Mouse (Mus musculus): ENCODE measurements around the gene Zfhx2.

The Zfhx2 gene

DNA sequence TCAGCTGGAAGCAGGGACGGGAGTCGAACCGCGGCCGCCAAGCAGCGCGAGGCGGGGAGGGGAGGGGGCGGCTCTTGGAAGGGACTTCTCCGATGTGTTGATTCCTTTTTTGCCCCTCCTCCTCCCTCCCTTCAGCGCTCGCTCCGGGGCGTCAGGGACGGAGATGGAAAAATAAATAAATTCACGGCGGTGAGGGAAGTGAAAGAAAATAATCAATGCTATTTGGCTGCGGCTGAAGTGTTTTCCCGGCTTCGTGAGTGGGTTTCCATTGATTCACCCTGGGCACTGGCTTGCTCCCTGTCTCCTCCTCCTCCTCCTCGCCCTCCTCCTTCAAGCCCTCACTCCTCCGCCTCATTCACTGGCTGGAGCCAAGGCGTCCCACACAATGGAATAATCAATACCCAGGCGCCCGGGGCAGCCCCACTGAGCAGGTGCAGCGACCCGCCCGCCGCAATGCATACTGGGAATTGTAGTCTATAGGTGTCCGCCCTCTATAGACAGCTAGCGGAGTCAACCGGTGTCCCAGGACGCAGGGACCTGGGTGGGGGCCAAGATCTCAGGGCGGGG, at the start of gene Zfhx2:
Gene Zfhx2, minus strand, starts transcription at position 314 of the 567 bp plus-strand sequence.
- peak; percentile 88 for DNase-seq (ENCODE audit: low spot score)

DNA sequence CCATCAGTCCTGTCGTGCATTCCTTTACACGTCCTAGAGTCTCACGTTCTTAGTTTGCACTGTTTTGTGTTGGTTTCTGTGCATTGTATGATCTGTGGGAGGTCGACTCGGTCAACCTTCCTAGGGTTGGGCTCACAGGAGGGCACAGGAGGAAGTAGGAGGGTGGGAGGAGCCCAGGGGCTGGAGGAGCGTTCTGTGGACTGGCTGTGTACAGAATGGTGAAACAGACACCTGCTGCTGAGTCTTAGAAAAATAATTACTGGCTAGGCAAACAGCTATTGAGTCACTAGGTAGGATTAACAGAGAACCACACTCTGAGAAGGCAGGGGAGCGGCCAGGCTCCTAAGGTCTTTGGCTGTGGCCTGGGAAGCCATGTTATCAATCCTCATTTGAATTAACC, 47.2 kb upstream of the Zfhx2 start:
- no peak for DNase-seq (ENCODE audit: low spot score)

DNA sequence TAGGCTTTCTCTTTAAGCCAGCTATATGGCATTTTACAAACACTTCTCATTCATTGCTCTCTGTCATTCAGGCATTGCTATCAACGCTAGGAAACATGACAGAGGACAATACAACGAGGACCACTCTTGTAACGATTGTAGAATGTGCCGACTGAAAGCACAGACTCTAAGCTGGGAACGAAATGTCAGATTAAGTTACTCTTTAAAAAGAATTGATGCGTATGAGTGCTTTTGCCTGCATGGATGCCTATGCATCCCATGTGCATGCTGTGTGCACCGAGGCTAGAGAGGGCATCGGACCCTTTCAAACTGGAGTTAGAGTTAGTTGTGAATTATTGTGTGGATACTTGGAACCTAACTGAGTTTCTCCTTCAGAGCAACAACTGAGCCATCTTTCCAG, 43.6 kb upstream of the Zfhx2 start:
- no peak for DNase-seq (ENCODE audit: low spot score)

DNA sequence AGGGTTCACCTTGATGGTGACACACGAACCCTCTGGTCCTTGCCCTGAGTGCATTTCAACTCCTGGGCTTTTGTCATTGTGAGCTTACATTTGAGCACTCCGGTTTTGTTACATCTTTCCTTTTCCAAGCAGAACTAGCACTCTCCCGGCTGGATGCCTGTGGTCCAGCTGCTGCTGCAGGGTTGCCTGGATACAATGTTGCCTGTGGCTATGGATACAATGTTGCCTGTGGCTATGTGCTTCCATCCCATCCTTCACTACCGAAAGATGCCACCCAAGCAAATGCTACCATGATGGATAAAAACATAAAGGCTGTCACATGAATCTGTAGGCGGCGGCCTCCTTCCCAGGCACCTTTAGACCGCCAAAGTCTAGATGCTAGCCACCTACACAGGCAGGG, 34.4 kb upstream of the Zfhx2 start:
- DNase-seq (ENCODE audit: low spot score) = no peak

DNA sequence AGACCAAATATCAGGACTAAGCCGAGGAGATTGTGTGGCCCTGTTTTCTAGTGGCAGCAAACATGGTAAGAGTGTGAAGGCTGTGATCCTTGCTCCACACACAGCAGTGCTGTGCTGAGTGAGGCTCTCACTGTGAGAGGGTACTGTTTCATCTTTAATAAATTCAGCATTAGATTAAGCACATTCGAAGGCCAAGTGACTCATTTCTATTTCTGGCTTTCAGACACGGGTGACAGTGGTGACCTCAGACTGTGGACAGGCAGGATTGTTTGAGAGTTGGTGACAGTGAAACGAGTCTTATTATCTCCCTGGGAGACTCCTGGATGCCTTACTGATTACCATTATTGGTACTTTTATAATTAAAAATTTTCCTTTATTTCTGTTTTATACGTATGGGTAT, 33.6 kb upstream of the Zfhx2 start:
- no peak for DNase-seq (ENCODE audit: low spot score)

DNA sequence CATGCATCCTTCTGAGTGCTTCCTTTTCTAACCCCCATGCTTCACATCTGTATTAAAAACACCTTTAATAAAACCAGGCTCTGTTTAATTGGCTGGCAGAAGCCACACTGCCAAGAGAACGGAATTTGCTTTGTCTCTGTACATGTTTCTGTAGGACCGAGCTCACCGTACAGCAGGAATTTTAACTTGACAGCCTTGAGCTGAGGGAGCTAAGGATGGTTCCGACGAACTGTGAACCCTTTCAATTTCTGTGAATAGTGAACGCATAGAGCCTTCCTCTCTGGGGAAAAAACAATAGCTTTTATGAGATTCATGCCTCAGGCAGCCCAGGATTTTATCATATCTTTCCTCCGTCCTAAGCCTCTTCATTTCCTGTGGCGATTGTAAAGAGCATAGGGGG, 30.2 kb upstream of the Zfhx2 start:
- no peak for DNase-seq (ENCODE audit: low spot score)

DNA sequence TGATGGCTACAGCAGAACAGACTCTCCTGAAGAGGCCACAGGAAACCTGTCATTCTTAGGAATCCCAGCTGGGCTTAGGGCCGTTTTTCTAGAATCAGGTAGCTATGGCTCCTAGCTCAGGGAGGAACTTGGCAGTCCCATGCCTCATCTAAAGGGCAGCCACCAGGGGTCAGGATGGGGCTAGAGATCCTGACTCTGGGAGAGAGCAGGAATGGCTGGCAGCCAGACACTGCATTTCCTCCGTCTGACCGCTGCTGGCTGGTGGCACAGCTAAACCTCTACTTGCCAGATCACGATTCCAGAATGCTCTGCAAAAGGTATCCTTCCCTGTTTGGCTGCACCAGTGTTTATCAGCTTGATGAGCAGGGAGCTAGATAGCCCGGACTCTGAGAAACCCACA, 29.8 kb upstream of the Zfhx2 start:
- DNase-seq (ENCODE audit: low spot score) = no peak

DNA sequence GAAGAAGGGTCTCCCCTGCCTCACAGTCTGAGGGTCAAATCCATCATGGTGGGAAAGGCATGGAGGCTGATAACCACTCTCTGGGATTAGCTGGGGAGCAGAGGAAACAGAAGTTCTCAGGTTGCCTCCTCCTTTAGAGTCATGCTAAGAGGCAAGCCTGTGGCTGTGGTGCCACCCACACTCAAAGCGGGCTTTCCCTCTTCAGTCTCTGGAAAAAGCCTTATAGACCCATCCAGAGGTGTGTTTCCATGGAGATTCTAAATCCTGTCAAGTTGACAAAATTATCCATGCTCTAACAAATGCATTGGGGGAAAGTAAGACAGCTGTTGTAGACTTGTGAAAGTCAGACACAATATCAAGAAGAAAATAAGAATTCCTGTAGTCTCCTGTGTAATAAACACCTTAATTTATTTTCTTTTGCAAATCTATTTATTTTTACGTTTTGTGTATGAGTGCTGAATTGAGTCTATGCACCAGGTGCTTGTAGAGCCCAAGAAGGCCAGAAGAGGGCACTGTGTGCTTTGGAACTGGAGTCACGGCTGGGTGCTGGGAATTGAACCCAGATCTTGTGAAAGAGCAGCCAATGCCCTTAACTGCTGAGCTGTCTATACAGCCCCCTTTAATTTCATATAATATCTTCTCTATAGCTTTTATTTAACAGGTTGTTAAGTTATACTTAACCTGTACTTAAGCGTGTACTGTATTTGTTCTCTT, 27.5 kb upstream of the Zfhx2 start:
- no peak for DNase-seq (ENCODE audit: low spot score)

DNA sequence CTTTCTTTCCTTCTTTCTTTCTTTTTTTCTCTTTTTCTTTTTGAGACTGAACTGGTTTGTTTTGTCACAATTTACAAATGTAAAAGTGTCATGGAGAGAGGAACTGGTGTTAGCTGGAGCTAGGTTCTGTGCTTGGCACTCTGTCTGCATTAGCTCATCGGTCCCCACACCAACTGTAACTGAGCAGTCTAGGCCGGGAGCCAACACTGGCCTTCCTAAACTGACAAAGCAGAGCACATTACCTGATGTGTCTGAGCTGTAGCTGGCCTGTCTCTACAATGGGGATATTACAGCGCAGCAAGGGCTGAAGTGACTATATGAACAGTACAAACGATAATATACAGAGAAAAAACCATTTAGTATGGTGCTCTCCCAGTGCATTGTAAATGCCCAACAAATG, 26.7 kb upstream of the Zfhx2 start:
- DNase-seq (ENCODE audit: low spot score) = no peak

DNA sequence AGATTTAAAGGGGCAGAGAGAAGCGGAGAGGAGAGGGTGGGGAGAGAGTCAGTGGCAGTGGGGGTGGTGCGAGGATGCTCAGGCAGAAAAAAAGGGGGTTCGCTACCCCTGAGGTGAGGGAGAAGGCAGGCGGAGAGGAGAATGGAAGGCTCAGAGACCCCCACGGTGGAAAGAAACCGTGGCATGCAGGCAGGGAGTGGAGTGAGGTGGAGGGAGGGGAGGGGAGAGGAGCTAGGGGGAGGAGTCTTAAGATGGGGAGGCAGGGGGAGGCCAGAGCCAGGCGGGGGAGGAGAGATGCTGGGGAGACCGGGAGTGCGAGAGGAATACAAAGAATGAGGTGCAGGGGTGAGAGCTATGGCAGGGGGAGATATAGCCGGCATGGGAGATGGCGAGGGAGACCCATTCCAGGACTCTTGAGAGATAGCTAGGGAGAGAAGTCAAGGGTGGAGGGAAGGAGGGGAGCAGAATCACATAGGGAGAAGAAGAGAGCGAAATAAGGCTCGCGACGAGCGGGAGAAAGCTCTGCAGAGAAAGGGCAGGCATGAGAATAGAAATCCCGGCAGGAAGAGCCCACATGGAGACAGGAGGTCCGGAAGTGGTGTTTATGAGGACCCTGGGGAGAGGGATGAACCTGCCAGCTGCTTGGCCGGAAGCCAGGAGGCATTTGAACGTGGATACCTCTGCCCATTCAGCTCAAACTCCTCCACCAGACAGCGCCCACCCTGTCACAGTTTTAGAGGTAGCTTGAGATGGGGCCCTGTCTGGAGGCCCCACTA, 24.5 kb upstream of the Zfhx2 start, which contains the start of gene Jph4:
Gene Jph4, minus strand, starts transcription at position 511 of the 776 bp plus-strand sequence.
- DNase-seq (ENCODE audit: low spot score) = no peak

DNA sequence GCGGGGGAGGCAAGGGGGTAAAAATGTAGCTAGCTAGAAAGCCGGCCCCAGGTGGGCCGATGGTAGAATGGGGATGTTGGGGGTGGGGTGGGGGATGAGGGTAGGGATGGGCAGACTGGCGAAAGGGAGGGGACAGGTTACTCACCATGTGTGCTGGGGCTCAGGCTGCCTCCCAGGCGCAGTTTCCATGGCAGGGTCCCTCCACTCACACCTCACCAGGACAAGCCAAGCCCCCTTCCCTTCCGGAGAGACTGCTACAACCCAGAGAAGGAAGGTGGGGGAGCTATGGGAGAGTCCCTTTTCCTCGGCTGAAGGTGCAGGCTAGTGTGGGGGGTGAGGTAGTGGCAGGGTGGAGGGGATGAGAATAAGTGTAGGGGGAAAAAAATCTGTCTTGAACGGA, 23.7 kb upstream of the Zfhx2 start:
- DNase-seq (ENCODE audit: low spot score) = no peak

DNA sequence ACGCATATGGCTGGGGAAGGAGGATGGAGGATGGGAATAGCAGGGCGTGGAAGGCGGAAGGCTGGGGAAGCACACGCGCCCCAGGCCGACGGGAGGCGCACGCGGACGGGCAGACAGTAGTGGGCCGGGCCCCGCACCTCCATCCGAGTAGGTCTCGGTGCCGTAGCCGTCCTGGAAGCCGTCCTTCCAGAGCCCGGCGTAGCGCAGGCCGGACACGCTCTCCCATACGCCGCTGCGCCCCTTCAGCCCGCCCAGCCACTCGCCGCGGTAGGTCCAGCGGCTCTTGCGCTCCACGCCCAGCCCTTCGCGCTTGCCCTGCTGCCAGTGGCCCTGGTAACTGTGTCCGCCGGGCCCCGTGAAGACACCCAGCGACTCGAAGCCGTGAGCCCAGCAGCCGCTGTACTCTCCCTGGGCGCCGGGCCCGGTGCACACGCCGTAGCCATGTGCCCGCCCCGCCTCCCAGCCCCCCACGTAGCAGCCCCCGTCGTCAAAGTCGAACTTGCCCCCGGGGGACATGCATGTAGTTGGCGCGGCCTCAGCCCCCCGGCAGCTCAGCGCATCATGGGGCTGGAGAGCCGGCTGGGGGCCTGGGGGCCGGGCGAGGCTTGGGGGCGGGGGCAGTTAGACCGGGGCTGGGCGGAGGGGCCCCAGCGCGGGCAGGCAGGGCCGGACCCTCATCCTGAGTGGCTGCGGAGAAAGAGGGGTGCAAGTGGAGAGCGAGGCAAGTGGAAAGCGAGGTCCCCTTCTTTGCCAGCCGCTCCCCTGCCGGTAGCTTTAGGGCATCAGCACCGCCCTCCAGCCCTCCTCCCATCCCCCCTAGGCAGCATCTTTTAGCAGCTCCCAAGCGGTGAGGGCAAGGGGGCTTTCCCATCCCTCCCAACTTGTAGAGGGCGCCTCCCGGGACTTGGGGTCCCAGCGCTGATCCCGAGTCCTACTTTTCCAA, 22.9 kb upstream of the Zfhx2 start:
- DNase-seq (ENCODE audit: low spot score) = no peak

DNA sequence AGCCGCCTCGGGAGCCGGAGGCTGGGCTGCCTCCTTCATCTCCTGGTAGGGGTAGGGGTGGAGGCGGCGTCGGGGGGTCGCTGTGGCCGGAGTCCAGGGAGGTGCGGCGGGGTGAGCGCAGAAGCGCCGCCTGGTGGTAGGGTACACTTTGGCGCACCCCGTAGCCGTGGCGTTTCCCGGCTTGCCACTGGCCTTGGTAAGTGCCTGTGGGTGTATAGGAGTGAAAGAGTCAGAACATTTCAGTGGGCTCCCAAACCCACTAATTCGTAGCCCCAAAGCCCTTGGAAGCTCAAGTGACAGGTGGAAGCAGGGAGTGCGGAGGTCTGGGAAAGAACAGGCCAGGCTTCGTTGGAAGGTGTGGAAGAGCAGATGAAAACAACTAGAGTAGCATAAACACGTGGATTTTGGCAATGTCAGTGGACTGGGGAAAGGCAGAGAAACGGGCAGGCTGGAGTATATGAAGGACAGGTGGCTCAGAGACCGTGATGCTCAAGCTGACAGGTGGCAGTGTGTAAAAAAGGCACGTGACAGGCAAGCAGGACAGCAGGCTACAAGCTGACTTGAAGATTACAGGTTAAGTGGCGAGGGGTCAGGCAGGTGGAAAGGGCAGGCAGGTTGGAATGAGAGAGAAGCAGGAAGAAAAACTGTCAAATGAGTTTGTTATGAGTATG, 22.0 kb upstream of the Zfhx2 start:
- DNase-seq (ENCODE audit: low spot score) = peak; percentile 34

DNA sequence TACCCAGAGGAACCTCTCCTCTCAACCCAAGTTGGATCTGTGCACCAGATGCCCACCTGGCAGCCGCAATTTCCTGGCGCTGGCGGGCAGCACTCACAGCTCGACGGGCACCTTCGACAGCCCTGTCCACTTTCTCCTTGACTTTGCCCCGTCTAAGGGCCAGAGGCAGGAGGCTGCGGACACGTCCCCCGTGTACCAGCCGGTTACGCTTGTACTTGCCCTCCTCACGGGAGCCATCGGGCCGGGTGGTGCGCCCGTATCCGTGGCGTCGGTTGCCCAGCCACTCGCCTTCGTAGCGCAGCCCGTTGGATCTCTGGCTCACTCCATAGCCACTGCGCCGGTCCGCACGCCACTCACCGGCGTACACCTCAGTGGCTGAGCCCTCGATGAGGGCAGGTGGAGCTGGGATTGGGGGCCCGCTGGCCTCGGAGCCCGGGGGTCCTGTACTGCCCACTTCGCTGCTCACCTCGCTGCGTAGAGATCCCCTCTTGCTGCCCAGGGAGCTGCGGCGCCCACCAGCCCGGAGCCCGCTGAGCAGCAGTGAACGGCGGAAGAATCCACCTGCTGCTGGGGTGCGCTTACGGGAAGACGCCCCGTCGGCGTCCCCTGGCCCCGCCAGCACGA, 21.3 kb upstream of the Zfhx2 start:
- DNase-seq (ENCODE audit: low spot score) = no peak

DNA sequence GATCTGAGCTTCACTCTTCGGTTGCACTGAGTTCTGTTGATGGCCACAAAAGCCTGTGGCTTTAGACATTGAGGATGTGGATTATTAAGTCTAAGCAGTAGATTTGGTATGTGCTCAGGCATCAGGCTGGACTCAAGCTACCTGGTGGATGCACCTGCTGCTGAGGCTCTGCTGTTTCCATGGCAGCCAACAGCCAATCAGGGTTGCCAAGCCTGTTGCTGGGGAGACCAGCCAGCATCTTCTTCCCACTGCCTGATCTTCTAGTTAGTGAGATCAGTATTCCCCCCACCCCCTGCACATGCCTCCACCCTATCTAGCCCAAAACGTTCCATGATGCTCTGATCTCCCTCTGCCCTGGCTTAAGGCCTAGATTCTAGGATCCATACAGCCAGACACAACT, 19.6 kb upstream of the Zfhx2 start:
- no peak for DNase-seq (ENCODE audit: low spot score)

DNA sequence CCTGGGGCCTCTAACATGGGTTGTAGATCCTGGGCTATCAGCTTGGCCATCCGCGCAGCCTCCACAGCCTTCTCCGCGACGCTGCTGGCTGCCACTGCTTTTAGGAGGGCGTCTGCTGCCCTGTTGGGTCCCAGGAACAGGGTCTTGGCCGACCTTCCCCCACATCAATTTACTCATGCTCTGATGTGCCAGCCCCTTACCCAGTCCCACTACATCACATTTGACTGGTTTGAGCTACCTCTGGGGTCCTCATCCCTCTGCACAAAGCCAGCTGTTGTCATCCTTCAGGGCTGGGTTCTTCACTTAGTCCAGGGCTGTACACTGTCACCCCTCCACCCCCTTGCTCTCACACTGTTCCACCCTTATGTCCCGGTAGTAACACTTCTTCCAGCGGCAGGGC, 18.0 kb upstream of the Zfhx2 start:
- DNase-seq (ENCODE audit: low spot score) = no peak

DNA sequence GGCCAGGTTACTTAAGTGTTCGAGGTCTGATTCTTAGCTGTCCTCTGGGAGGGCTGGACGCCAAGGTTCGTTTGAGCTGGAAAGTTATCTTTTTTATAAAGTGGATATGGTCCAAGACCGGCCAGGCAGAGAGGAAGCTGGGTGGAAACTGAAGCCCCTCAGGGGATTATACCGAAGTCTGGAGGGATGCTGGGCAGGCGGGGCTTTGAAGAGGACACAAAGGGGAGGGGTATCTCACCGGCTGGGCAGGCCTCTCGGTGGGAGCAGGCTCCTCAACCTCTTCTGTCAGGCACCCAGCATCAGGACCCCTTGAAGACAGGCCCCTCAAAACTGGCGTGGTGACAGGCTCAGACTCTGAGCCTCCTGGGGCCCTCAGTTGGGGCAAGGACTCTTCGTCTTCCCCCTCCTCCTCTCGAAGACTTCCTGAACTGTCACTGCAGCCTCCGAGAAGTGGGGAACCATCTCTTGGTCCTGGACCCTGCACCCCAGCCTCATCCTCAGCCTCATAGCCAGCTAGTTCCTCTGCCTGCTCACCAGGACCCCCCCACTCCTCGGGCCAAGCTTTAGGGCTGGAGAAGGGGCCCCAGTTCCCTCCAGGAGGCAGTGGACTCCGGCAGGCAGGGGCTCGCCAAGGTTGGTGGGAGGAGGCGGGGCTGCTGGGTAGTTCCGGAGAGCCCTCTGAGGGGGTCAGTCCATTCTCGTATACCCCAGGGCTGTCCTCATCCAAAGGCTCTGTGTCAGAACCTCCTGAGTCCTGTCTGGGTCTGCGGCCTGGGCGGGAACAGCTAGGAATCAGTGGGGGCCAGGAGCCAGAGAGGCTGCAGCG, 17.1 kb upstream of the Zfhx2 start:
- no peak for DNase-seq (ENCODE audit: low spot score)

DNA sequence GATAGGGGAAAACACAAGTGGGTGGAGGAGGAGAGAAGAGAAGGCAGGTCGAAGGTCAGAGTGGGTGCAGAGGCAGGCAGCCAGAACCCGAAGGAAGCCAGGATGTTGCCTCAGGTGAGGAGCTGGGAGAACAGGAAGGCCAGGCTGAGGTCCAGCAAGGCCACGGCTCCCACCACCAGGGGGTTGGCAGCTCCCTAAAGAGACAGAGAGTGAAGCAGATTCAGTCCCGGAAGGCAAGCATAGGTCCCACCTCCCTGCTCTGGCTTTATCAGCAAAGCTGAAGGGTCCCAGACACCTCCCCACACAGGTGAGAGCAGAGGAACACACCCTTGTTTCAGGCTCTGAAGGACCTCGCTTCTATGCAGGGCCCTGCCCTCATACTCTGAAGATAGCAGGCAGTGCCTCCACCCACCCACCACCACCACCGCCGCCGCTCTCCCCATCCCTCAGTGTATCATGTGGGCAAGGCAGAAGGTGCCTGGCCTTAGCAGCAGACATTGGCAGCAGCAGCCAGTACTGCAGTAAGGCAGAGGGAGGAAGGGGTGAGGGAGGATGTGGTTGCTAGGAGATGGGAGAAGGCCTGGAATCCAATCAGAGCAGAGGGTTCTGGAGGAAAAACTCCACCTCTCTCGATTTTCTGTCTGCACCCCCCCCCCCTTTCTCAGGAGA, 16.2 kb upstream of the Zfhx2 start:
- DNase-seq (ENCODE audit: low spot score) = no peak

DNA sequence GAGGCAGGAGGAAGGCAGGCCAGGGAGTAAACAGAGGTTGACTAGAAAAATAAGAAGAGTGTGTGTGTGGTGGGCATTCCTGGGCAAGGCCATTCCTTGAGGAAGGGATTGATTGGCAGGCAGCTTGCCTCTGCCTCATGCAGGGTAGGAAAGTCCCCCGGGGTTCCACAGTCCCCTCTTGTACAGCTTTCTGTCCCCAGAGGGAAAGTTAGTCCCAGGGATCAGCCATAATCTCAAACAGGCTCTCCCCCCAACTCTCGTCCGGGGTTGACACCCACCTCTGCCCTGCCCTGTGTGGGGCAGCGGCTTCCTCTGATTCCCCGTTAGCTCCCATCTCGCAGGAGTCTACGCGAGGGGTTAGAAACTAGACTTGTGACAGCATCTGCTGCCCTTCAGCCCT, 14.9 kb upstream of the Zfhx2 start:
- no peak for DNase-seq (ENCODE audit: low spot score)
